Mouse (Mus musculus) kidney, postnatal 10 days (tissue): Measurements from ENCODE around the gene Cux1.

Experiments used
- DNase-seq: peaks from one replicate; pipeline ENCODE4 v3.0.0; 2021; ENCODE audit warnings: mixed read lengths

Cux1 gene

GRCm38 (mm10) chr5:136422948-136423347, 144.3 kb downstream of the Cux1 start:
- DNase-seq = no peak

GRCm38 (mm10) chr5:136421885-136422284, 145.4 kb downstream of the Cux1 start:
- no peak for DNase-seq

GRCm38 (mm10) chr5:136421316-136421715, 146.0 kb downstream of the Cux1 start:
- DNase-seq = no peak

GRCm38 (mm10) chr5:136420342-136420741, 146.9 kb downstream of the Cux1 start:
- no peak for DNase-seq

- DNase-seq = no peak
These were observed 149.4 kb downstream of the Cux1 start for GRCm38 (mm10) chr5:136417891-136418290.

GRCm38 (mm10) chr5:136414479-136414878, 152.8 kb downstream of the Cux1 start:
- DNase-seq = no peak

GRCm38 (mm10) chr5:136410681-136411181, 156.6 kb downstream of the Cux1 start:
- DNase-seq = no peak

- no peak for DNase-seq
These were observed 160.9 kb downstream of the Cux1 start for GRCm38 (mm10) chr5:136406357-136406756.

- peak; percentile 92 for DNase-seq
These were observed 163.7 kb downstream of the Cux1 start for GRCm38 (mm10) chr5:136403565-136403961.

- DNase-seq = peak; percentile 26
These were observed 164.4 kb downstream of the Cux1 start for GRCm38 (mm10) chr5:136402622-136403564.

GRCm38 (mm10) chr5:136398706-136399105, 168.6 kb downstream of the Cux1 start:
- DNase-seq = no peak

GRCm38 (mm10) chr5:136396699-136397098, 170.6 kb downstream of the Cux1 start:
- no peak for DNase-seq

GRCm38 (mm10) chr5:136396256-136396655, 171.0 kb downstream of the Cux1 start:
- peak; percentile 32 for DNase-seq

GRCm38 (mm10) chr5:136395600-136396195, 171.6 kb downstream of the Cux1 start:
- no peak for DNase-seq

GRCm38 (mm10) chr5:136394517-136395212, 172.6 kb downstream of the Cux1 start:
- no peak for DNase-seq

- DNase-seq = no peak
These were observed 173.7 kb downstream of the Cux1 start for GRCm38 (mm10) chr5:136393621-136394020.

GRCm38 (mm10) chr5:136386757-136387156, 180.5 kb downstream of the Cux1 start:
- DNase-seq = no peak

- DNase-seq = no peak
These were observed 182.1 kb downstream of the Cux1 start for GRCm38 (mm10) chr5:136385161-136385560.

GRCm38 (mm10) chr5:136382261-136383005, 184.9 kb downstream of the Cux1 start:
- DNase-seq = no peak

GRCm38 (mm10) chr5:136379405-136379804, 187.9 kb downstream of the Cux1 start:
- DNase-seq = no peak

GRCm38 (mm10) chr5:136377101-136377500, 190.2 kb downstream of the Cux1 start:
- no peak for DNase-seq

GRCm38 (mm10) chr5:136375350-136375749, 191.9 kb downstream of the Cux1 start:
- DNase-seq = no peak

GRCm38 (mm10) chr5:136372276-136372675, 195.0 kb downstream of the Cux1 start:
- no peak for DNase-seq
